Mouse (Mus musculus) forebrain, embryonic 12.5 days (tissue): ENCODE results near the gene R3hdm2. TPM values are rescaled to one million over a fixed set of nuclear protein-coding genes. Genes with fewer than 3 reads are reported as not detected.

ENCODE experiments used
- polyA plus RNA-seq: library from polyadenylated mRNA; unstranded; fragments of >200 nt; fragmentation: Nextera tagmentation; extraction: Ambion mirVana; gene quantifications from 2 replicates; pipeline ENCODE4 v1.2.1, GENCODE M21; 2016

R3hdm2 gene
- polyA plus RNA-seq, 1 experiment from 2014 or later = 37.5 TPM

Other genes with a start within 250 kb of the R3hdm2 start
- 13.3 and 14.7 TPM in 2 replicates for gene B4galnt1, start 215.1 kb upstream of the R3hdm2 start, polyA plus RNA-seq
- gene Slc26a10, start 199.7 kb upstream of the R3hdm2 start, polyA plus RNA-seq = 0.86 and 2.2 TPM in 2 replicates
- gene Arhgef25, start 190.2 kb upstream of the R3hdm2 start, polyA plus RNA-seq = 32.3 and 36.4 TPM in 2 replicates
- 170 and 172 TPM in 2 replicates for gene Dtx3, start 184.6 kb upstream of the R3hdm2 start, polyA plus RNA-seq
- 19.4 and 20.2 TPM in 2 replicates for gene Pip4k2c, start 168.7 kb upstream of the R3hdm2 start, polyA plus RNA-seq
- 44.1 and 53.1 TPM in 2 replicates for gene Kif5a, start 117.0 kb upstream of the R3hdm2 start, polyA plus RNA-seq
- gene Dctn2, start 114.0 kb upstream of the R3hdm2 start, polyA plus RNA-seq = 226 and 229 TPM in 2 replicates
- gene Mbd6, start 91.3 kb upstream of the R3hdm2 start, polyA plus RNA-seq = 18.4 and 21.2 TPM in 2 replicates
- gene Mars, start 68.5 kb upstream of the R3hdm2 start, polyA plus RNA-seq = 177 and 183 TPM in 2 replicates
- gene Arhgap9, start 58.4 kb upstream of the R3hdm2 start, polyA plus RNA-seq = 0.64 and 1.3 TPM in 2 replicates
- 3.2 and 3.6 TPM in 2 replicates for gene Gli1, start 38.4 kb upstream of the R3hdm2 start, polyA plus RNA-seq
- gene Inhbe, start 25.9 kb upstream of the R3hdm2 start, polyA plus RNA-seq = 0.06 TPM in 1 of 2 replicates, not detected in the other
- not detected in 2 replicates for gene Inhbc, start 9.9 kb upstream of the R3hdm2 start, polyA plus RNA-seq
- 1.2 and 1.8 TPM in 2 replicates for gene Stac3, start 121.4 kb downstream of the R3hdm2 start, polyA plus RNA-seq
- 5.9 and 9.0 TPM in 2 replicates for gene Ndufa4l2, start 134.6 kb downstream of the R3hdm2 start, polyA plus RNA-seq
- 103 and 105 TPM in 2 replicates for gene Shmt2, start 142.1 kb downstream of the R3hdm2 start, polyA plus RNA-seq
- gene Nxph4, start 154.2 kb downstream of the R3hdm2 start, polyA plus RNA-seq = 60.0 and 62.4 TPM in 2 replicates
- 81.4 and 81.8 TPM in 2 replicates for gene Lrp1, start 240.8 kb downstream of the R3hdm2 start, polyA plus RNA-seq